Mouse (Mus musculus): Measurements from ENCODE around the gene Foxm1. TPM values are rescaled to one million over a fixed set of nuclear protein-coding genes. Genes with fewer than 3 reads are reported as not detected.

Foxm1 gene
- total RNA-seq, 2 experiments from 2014 or later = 2.0 to 2.1 TPM

DNA sequence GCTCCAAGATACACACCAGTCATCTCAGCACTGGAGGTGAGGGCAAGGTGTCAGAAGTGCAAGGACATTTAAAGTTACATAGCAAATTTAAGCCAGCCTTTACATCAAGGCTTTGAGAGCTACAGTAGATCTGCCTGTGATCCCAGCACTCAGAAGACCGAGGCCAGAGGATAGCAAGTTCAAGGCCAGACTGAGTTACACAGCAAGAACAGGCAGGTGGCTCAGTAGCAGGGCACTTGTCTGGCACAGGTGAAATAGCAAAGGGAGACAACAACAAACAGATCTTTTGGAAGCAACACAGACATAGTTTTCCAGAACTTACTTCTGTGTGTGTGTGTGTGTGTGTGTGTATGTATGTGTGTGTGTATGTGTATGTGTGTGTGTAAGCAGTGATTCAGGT is 55.3 kb downstream of the Foxm1 start:
- no peak for DNase-seq (ENCODE audit: low spot score in 2 of 2)
- intact Hi-C loops (cut with DNase I) = no loop called here

DNA sequence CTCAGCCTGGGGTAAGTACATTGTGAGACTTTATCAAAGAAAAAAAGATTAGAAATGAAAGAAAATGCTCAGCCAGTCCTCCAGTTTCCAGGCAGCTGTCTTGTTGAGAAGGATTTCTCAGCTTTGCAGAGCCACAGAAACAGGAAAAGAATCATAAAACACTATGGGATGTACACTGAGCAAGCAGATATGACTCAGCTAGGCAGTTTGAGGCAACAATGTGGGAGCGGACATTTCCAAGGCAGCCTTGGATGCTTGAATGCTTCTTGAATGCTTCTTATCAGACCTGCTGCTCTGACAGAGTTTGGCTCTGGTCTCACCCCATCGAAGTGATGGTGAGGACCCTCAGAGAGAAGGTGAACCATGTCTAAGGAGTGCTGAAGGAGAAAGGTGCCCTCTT is 58.3 kb downstream of the Foxm1 start:
- intact Hi-C loops (cut with DNase I) = no loop called here
- peak; percentile 49 for DNase-seq (ENCODE audit: low spot score in 2 of 2)

DNA sequence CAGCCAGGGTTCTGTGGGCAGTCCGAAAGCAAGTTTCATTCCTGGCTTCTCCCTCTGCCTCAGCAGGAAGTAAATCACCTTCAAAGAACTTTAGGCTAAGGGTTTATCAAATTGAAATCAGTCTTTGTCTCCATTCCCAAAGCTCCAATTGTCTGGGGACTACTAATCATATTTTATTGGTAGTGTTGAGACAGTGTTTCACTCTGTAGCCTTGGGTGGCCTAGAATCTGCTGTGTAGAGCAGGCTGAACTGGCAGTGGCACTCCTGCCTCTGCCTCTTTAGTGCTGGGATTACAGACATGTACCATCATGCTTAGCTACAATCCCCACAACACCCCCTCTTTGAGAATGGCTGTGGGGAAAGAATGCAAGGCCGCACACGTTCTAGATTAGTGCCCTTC is 58.7 kb downstream of the Foxm1 start:
- DNase-seq (ENCODE audit: low spot score in 2 of 2) = no peak
- intact Hi-C loops (cut with DNase I) = no loop called here

- DNase-seq (ENCODE audit: low spot score in 2 of 2) = no peak
- intact Hi-C loops (cut with DNase I) = no loop called here
These were observed 60.9 kb downstream of the Foxm1 start for GRCm38 (mm10) chr6:128423496-128424268.

DNA sequence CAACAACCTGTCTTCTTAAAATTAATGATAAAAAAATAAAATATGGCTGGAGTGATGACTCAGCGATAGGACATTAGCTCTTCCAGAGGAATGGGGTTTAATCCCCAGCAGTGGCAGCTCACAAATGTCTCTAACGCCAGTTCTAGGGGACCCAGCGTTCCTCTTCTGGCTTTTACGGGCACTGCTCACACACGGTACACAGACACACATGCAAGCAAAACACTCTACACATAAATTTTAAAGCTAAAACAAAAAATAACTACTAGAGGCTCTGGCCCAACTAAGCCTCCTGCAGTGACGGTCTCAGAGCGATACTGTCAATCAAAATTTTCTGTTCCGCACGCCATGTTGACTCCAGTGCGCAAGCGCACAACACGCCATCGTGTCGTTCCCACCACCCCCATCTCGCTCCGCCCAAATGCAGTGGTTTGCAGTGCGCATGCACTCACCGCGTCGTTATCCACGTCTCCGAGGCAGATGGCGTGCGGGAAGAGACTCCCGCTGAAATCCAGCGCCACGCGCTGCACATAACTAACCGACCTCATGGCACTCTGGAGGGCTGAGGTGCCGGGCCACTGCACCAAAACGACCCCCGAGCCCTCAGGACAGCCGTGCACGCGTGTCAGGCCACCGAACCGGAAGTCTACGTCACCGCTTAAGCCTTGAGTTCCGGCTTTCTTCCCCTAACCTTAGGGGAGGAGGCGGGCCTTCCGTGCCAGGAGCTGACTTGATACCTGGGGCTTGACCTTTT is 61.7 kb downstream of the Foxm1 start, which contains the start of gene Itfg2:
TSS of gene Itfg2 (minus strand) at position 663 of the 751 bp plus-strand sequence.
- DNase-seq (ENCODE audit: low spot score in 2 of 2) = peak; percentile 97 to 98
- intact Hi-C loops (cut with DNase I) = no loop called here

GRCm38 (mm10) chr6:128425046-128425445 is 62.3 kb downstream of the Foxm1 start:
- intact Hi-C loops (cut with DNase I) = no loop called here
- DNase-seq (ENCODE audit: low spot score in 2 of 2) = no peak

Other genes with a start within 250 kb of the Foxm1 start
- gene Tspan9, start 219.4 kb upstream of the Foxm1 start, total RNA-seq (2021) = 10 to 100 TPM; 71.3 to 77.5 TPM
- gene Tead4, start 62.1 kb upstream of the Foxm1 start, total RNA-seq (2021) = 1 to 10 TPM in 1 of 2 experiments, under 1 TPM in 1; 0.82 to 1.6 TPM
- 10 to 100 TPM; 17.6 to 18.4 TPM for gene Tulp3, start 7.1 kb upstream of the Foxm1 start, total RNA-seq (2021)
- gene Rhno1, start 56 bp upstream of the Foxm1 start, total RNA-seq (2021) = 10 to 100 TPM; 16.3 to 18.2 TPM
- under 1 TPM in 1 of 2 experiments, not detected in 1; 0.63 TPM for gene Tex52, start 12.5 kb downstream of the Foxm1 start, total RNA-seq (2021)
- not detected for gene Gm44596, start 12.5 kb downstream of the Foxm1 start, total RNA-seq (2021)
- 1 to 10 TPM; 7.8 to 8.0 TPM for gene Nrip2, start 36.3 kb downstream of the Foxm1 start, total RNA-seq (2021)
- 10 to 100 TPM; 17.5 to 24.4 TPM for gene Itfg2, start 62.0 kb downstream of the Foxm1 start, total RNA-seq (2021)
- 100 to 1,000 TPM; 112 TPM for gene Fkbp4, start 75.7 kb downstream of the Foxm1 start, total RNA-seq (2021)
- under 1 TPM in 1 of 2 experiments, not detected in 1; 0.09 TPM for gene Pzp, start 163.8 kb downstream of the Foxm1 start, total RNA-seq (2021)
- 10 to 100 TPM; 15.3 to 19.5 TPM for gene A2ml1, start 218.6 kb downstream of the Foxm1 start, total RNA-seq (2021)